Mouse (Mus musculus) ES-Bruce4 (cell line): Measurements from ENCODE around the gene Cmip.

Experiments
- CTCF ChIP-seq: IDR thresholded peaks from one replicate; pipeline ENCODE4 v1.8.1; 2011; ENCODE audit warnings: low read depth, low read length
- EP300 ChIP-seq: IDR thresholded peaks from 2 replicates; pipeline ENCODE4 v1.6.1; 2011; ENCODE audit warnings: low read depth, low read length; ENCODE audit not compliant: insufficient read depth
- POLR2A ChIP-seq: IDR thresholded peaks from one replicate; pipeline ENCODE4 v1.8.1; 2011; ENCODE audit warnings: low read length; ENCODE audit not compliant: insufficient read depth

DNA sequence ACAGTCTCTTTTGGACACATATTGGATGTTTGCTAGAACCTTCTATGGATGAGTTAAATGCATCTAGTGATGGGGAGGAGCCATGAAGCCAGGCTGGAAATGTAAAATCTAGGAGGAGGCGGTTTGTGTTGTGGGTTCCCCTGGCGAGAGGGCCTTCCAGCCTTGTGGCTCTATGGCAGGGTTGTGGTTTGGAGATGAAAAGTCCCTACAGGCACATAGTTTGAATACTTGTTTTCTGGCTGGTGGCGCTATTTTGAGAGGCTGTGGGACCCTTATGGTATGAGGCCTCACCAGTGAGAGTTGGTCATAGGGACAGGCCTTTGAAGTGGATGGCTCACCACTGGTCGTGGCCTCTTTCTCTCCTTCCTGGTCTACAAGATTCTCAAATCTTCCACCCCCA is 95.2 kb downstream of the Cmip start:
- TF ChIP-seq CTCF (no peak), POLR2A (no peak), EP300 (no peak)
